Mouse (Mus musculus): ENCODE data around the gene Gm5475. TPM values are rescaled to one million over a fixed set of nuclear protein-coding genes. Genes with fewer than 3 reads are reported as not detected.

Gene Gm5475
- polyA plus RNA-seq, 1 experiment from 2014 or later: 0.10 TPM

- Histone ChIP-seq H3K9ac (ENCODE audit: low read depth, low read length) (no peak overlapping the region), H3K36me3 (ENCODE audit: control insufficient read depth, insufficient read depth, low read length) (no peaks in the 10 kb centered on the region), H3K4me3 (ENCODE audit: low read depth, low read length) (no peak overlapping the region), H3K27ac (ENCODE audit: low read length) (no peak overlapping the region), H3K9me3 (replicated peaks; ENCODE audit: control insufficient read depth, low read length, poor library complexity, severe bottlenecking) (no peaks in the 10 kb centered on the region), H3K27me3 (ENCODE audit: control insufficient read depth, insufficient read depth, low read depth, low read length) (peaks cover 9% of the 10 kb centered on the region), H3K4me2 (ENCODE audit: low read length) (no peak overlapping the region), H3K4me1 (ENCODE audit: control insufficient read depth, insufficient read depth, low read length) (peaks cover 33% of the 10 kb centered on the region)
- no peak for ATAC-seq
- WGBS: 61% methylated on average over 9 of the region's 9 CpGs
Observed at GRCm38 (mm10) chr15:100419901-100420745, 1.8 kb upstream of the Gm5475 start.

DNA sequence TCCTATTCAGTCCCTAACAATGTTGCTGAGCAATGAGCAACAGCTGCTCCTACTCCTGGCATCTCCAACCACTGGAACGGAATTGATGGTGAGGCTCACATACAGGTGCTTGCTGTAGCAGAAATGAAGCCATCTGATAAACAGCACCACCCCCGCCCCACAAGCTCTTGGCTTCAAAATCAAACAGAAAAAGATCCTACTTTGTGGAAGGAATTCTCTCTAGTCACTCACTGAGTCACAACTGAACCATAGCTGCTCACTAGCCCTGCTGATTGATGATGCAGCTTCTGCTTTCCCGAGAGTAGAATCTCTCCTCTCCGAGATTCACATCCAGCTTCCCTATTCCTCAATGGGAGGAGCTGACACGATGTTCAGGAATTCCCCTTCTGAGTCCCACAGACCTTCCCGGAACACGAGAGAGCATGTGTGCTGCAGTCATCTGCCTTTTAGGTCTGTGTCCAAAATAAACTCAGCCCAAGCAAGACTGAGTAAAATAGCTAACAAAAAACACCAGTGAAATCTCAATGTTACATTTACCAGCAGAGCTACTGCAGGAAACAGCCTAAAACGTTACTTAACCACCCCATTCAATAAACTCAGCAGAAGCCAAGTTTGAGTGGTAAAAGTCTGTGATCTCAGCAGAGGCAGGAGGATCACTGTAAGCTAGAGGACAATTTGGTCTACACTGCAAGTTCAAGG is 739 bp upstream of the Gm5475 start:
- peak overlapping the region; percentile 97; the same call in 1 of the 2 replicates for H3K4me3 ChIP-seq (ENCODE audit: low read depth, low read length)
- no peaks in the 10 kb centered on the region for H3K9me3 ChIP-seq (replicated peaks; ENCODE audit: control insufficient read depth, low read length, poor library complexity, severe bottlenecking)
- peak overlapping the region; percentile 92 for H3K4me2 ChIP-seq (ENCODE audit: low read length)
- H3K27me3 ChIP-seq (ENCODE audit: control insufficient read depth, insufficient read depth, low read depth, low read length): peaks cover 19% of the 10 kb centered on the region
- peak overlapping the region; percentile 15; the same call in 1 of the 2 replicates for H3K9ac ChIP-seq (ENCODE audit: low read depth, low read length)
- H3K27ac ChIP-seq (ENCODE audit: low read length): no peak overlapping the region
- WGBS: 46% methylated on average over 8 of the region's 8 CpGs
- no peaks in the 10 kb centered on the region for H3K36me3 ChIP-seq (ENCODE audit: control insufficient read depth, insufficient read depth, low read length)
- no peak for ATAC-seq
- H3K4me1 ChIP-seq (ENCODE audit: control insufficient read depth, insufficient read depth, low read length): peaks cover 33% of the 10 kb centered on the region

DNA sequence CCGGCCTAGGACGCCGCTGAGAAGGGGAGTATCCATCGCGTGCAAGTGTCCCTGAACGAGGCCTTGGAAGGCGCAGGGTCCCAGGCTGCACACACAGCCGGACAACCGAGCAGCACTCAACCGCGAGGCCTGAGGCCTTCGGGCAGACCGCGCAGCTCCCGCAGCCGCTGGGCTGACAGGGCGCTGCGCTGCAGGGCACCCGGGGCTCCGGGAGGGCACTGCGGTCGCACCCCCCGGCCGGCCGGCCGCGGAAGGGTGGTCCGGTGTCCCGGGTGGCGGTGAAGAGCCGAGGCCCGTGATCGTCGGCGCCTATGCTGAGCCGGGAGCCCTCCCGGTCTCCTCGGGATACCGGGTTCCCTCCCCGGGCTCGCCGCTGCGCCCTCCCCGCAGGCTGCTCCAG is 529 bp downstream of the Gm5475 start:
- peaks cover 20% of the 10 kb centered on the region for H3K27me3 ChIP-seq (ENCODE audit: control insufficient read depth, insufficient read depth, low read depth, low read length)
- H3K4me3 ChIP-seq (ENCODE audit: low read depth, low read length): peak overlapping the region; percentile 97
- WGBS: 1% methylated on average over 42 of the region's 44 CpGs
- peak; percentile 71 for ATAC-seq
- peak overlapping the region; percentile 23 for H3K27ac ChIP-seq (ENCODE audit: low read length)
- no peaks in the 10 kb centered on the region for H3K9me3 ChIP-seq (replicated peaks; ENCODE audit: control insufficient read depth, low read length, poor library complexity, severe bottlenecking)
- no peaks in the 10 kb centered on the region for H3K36me3 ChIP-seq (ENCODE audit: control insufficient read depth, insufficient read depth, low read length)
- peak overlapping the region; percentile 89 for H3K9ac ChIP-seq (ENCODE audit: low read depth, low read length)
- peaks cover 33% of the 10 kb centered on the region for H3K4me1 ChIP-seq (ENCODE audit: control insufficient read depth, insufficient read depth, low read length)
- H3K4me2 ChIP-seq (ENCODE audit: low read length): peak overlapping the region; percentile 92

DNA sequence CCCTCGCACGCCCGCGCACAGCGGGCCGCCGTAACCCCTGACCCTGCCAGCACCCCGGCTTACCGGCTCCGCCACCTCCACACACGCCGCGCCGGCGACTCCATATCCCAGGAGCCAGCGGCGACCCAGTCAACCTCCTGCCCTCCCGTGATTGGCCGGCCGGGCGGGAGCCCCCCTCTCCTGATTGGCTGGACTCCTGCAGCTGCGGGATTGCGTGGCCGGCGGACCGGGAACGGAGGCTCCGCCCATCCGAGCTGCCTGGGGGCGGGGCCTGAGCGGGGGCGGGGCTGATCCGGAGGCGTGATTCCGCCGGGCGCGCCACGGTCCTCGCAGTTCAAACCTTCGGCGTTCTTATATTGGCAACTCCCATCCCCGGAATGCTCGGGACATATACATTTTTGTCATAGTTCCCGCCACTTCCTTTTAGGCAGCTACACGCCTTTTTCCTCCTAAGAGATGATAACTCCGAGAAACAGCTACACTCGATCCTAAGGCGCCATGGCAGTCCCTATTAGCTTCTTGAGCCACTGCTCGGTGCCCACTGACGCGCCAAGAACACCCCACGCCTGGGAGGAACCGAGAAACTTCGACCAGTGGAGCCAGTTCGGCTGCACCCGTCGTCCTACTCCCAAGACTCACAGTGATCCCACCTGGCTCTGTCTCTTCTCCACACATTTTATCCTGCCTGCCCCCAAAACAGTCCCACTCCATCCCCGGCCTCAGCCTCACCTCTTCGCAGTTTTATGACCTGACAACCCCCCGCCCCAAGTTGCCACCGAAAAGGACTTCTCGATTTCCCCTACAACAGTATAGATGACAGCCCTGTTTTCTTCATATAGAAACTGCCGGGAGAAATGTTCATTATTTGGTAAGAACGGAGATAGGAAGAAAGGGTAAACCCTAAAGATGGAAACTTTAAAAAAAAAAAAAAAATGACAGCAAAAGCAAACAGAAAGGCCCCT is 1.2 kb downstream of the Gm5475 start:
- 2% methylated on average over 56 of the region's 65 CpGs for WGBS
- no peaks in the 10 kb centered on the region for H3K9me3 ChIP-seq (replicated peaks; ENCODE audit: control insufficient read depth, low read length, poor library complexity, severe bottlenecking)
- peaks cover 33% of the 10 kb centered on the region for H3K4me1 ChIP-seq (ENCODE audit: control insufficient read depth, insufficient read depth, low read length)
- H3K4me3 ChIP-seq (ENCODE audit: low read depth, low read length): peak overlapping the region; percentile 97
- peak overlapping the region; percentile 92 for H3K4me2 ChIP-seq (ENCODE audit: low read length)
- ATAC-seq: peak; percentile 97
- H3K36me3 ChIP-seq (ENCODE audit: control insufficient read depth, insufficient read depth, low read length): no peaks in the 10 kb centered on the region
- H3K27ac ChIP-seq (ENCODE audit: low read length): peak overlapping the region; percentile 23
- H3K27me3 ChIP-seq (ENCODE audit: control insufficient read depth, insufficient read depth, low read depth, low read length): peaks cover 20% of the 10 kb centered on the region
- peak overlapping the region; percentile 89 for H3K9ac ChIP-seq (ENCODE audit: low read depth, low read length)

GRCm38 (mm10) chr15:100423916-100424315 is 2.0 kb downstream of the Gm5475 start:
- peaks cover 20% of the 10 kb centered on the region for H3K27me3 ChIP-seq (ENCODE audit: control insufficient read depth, insufficient read depth, low read depth, low read length)
- H3K4me3 ChIP-seq (ENCODE audit: low read depth, low read length): peak overlapping the region; percentile 97
- H3K9me3 ChIP-seq (replicated peaks; ENCODE audit: control insufficient read depth, low read length, poor library complexity, severe bottlenecking): no peaks in the 10 kb centered on the region
- peaks cover 33% of the 10 kb centered on the region for H3K4me1 ChIP-seq (ENCODE audit: control insufficient read depth, insufficient read depth, low read length)
- 3% methylated on average over 14 of the region's 14 CpGs for WGBS
- no peaks in the 10 kb centered on the region for H3K36me3 ChIP-seq (ENCODE audit: control insufficient read depth, insufficient read depth, low read length)
- H3K4me2 ChIP-seq (ENCODE audit: low read length): peak overlapping the region; percentile 92
- H3K27ac ChIP-seq (ENCODE audit: low read length): no peak overlapping the region
- H3K9ac ChIP-seq (ENCODE audit: low read depth, low read length): no peak overlapping the region
- no peak for ATAC-seq

DNA sequence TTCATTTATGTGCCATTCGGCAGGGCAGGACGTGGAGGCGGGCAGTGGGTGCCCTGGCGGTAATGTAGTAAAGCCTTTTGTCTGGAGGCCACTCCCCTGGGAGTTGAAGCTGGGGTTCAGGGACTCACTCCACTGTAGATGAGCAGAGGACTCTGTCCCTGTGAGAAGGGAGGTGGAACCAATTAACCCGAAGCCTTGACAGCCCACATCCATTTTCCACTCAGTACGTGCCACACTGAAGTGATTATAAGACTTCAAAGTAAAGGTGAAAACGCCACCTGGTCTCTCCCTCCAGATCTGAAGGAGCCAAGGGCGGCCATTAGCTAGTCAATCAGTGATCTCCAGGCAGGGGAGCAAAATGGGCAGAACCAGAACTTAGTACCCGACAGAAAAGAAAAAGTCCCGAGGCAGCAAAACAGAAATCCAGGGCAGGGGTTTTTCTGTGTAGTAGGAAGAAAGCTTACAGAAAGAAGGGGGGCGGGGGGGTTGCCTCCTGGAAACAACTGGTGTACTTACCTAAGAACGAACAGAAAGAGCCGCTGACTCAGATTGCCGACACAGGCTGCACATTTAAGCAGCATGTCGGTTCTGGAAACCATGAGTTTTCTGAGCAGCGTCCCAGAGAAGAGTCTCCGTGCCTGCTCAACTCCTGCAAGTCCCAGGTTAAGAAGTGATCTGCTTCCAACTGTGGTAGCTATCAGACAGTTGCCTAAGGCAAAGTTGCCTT is 2.6 kb downstream of the Gm5475 start, which contains the start of gene Slc11a2:
Slc11a2 (minus strand) TSS at position 677 of the 727 bp plus-strand sequence.
- Histone ChIP-seq H3K9me3 (replicated peaks; ENCODE audit: control insufficient read depth, low read length, poor library complexity, severe bottlenecking) (no peaks in the 10 kb centered on the region), H3K4me2 (ENCODE audit: low read length) (peak within 1 kb of the TSS; percentile 92), H3K27ac (ENCODE audit: low read length) (no peak within 1 kb of the TSS), H3K36me3 (ENCODE audit: control insufficient read depth, insufficient read depth, low read length) (no peaks in the 10 kb centered on the region), H3K9ac (ENCODE audit: low read depth, low read length) (no peak within 1 kb of the TSS), H3K4me1 (ENCODE audit: control insufficient read depth, insufficient read depth, low read length) (peaks cover 29% of the 10 kb centered on the region), H3K27me3 (ENCODE audit: control insufficient read depth, insufficient read depth, low read depth, low read length) (peaks cover 20% of the 10 kb centered on the region), H3K4me3 (ENCODE audit: low read depth, low read length) (peak within 1 kb of the TSS; percentile 97)
- WGBS: 30% methylated on average over 17 of the region's 17 CpGs
- no peak for ATAC-seq

GRCm38 (mm10) chr15:100428296-100428905 is 6.5 kb downstream of the Gm5475 start:
- ATAC-seq: no peak
- H3K27me3 ChIP-seq (ENCODE audit: control insufficient read depth, insufficient read depth, low read depth, low read length): peaks cover 20% of the 10 kb centered on the region
- WGBS: 85% methylated on average over 13 of the region's 13 CpGs

More at GRCm38 (mm10) chr15:100428296-100428905, 6.5 kb downstream of the Gm5475 start:
- Histone ChIP-seq H3K9ac (ENCODE audit: low read depth, low read length) (no peak overlapping the region), H3K9me3 (replicated peaks; ENCODE audit: control insufficient read depth, low read length, poor library complexity, severe bottlenecking) (no peaks in the 10 kb centered on the region), H3K4me3 (ENCODE audit: low read depth, low read length) (no peak overlapping the region), H3K36me3 (ENCODE audit: control insufficient read depth, insufficient read depth, low read length) (no peaks in the 10 kb centered on the region), H3K27ac (ENCODE audit: low read length) (no peak overlapping the region), H3K4me2 (ENCODE audit: low read length) (no peak overlapping the region), H3K4me1 (ENCODE audit: control insufficient read depth, insufficient read depth, low read length) (peaks cover 7% of the 10 kb centered on the region; the same call in 1 of the 2 replicates)
